Mouse (Mus musculus): ENCODE results near the gene Crhr2.

Crhr2 gene

DNA sequence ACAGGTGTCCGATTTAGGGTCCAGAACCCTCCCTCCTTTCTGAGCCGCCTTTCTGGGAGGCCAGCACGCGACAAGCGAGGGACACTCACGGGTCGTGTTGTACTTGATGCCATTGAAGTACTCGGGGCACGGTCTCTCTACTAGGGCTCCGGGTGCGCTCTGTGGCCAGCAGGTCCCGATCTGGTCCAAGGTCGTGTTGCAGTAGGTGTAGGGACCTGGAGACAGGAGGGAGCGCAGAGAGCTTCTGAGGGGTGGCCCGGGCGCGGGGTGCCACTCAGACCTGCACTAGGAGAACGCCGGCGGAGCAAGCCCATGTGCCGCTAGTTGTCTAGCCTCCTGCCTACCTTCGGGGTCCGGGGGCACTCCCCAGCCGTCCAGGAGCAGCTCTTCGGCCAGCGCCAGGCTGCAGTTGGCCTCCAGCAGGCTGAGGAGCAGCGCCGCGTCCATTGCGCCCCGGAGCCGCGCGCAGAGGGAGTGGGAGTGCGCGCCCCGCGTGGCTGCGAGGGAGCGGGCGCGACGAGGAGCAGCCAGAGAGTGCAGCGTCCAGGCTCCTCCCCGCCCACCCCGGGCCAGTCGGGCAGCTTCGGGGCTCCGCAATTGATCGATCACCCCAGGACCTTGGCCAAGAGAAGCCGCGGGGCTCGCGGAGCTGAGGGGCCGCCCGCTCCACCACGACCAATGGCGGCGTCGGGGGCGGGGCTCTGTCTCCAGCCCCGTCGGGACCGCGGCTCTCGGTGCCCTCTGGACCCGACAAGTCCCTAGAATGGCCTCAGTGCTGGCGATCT, 15.3 kb downstream of the Crhr2 start:
- DNase-seq, result no peak

DNA sequence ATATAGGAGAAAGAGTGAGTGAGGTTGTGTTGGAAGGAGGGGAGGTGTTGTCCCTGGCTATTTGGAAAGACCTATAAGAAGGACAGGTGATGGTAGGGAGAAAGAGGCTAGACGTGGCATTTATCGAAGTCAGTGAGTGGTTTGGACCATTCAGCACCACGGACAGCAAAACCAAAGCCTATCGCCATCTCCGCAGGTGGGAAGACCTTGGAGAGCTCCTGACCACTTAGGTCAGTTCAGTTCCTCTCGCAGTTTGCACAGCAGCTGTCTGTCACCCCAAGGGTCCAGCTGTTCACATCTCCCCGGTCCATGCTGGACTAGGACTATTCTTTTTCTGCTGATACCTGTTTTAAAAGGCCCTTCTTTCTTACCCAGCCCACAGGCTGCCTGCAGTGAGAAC, 24.5 kb downstream of the Crhr2 start:
- DNase-seq, result no peak

DNA sequence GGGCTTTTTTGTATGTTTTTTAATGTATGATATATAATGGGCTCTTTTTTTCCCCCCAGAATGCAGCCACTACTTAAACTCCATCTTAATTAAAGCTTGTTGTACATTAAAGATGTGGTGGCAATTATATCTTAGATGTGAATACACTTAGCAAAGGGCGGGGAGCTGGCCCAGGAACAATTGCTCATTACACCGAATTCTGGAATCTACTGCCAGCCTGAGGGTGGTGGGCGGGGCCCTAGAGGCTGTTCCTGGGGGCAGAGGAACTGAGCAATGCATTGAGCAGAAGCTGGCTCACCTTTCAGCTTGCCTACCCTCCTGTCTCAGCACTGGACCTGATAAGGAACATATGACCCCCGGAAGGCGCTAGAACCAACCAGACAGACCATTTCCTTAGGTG, 34.2 kb downstream of the Crhr2 start:
- DNase-seq, result no peak

DNA sequence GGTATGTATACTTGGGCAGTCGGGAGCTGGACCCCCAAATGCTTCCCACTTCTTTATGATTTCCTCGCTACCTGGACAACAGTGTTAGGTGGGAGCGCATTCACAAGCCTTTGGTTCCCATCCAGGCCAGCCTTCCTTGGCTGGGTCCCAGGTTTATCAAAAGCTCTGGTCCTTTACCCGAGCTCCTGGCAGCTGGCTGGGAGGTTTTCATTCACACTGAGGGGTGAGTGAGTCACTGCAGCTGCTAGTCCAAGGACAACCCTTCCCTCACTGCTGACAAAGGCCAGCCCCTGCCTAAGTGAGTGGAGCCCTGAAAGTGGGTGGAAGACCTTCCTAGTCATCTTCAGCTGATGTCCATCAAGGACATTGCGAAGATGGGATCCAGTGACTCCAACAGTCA, 34.8 kb downstream of the Crhr2 start:
- DNase-seq, result no peak

DNA sequence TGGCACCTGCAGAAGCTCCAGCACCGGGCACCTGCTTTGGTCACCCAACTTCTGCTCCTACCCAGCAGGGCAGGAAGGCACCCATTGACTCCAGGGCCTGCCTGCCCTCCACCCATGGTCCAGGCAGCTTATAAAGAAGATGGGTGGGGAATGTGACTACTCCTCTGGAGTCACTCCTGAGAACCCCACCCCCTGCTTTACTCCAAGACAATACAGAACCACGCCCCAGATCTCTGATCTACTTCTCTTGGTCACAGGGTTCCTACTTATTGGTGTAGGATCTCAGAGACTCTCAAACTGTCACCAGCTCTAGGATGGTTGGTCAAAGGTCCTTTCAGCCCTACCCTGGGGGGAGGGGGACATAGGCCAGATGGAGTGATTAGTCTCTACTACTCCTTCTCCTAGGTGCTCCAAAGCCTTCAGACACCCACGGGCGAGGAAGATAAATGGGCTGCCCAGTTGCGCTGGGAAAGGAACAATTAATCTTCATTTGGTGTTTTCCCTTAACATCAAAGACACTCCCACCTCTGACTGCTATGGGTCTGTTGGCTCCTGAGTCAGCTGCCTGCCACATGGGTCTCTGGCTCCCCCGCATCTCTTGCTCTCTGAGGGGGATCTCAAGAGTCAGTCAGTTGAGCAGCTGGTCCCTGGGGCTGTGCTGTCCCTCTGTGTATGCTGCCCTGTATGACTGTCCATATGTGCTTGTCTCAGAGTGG, 39.2 kb downstream of the Crhr2 start:
- DNase-seq, result no peak

DNA sequence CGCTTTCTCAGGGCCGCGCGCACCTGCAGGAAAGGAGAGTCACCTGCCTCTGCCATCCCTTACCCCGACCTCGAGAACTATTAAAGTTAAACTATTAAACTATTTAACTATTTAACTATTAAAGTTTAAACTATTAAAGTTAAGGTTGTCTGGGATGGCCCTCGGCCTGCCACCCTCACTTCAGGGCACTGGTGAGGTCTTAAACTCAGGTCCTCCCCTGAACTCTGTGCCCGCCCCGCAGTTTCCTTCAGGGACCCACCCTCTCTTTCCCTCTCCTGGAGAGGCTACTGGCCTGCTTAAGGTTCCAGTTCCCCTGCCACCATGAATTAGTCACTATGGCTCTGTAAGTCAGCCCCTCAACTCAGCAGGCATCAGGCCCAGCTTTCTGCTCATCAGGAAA, 41.4 kb downstream of the Crhr2 start:
- no peak for DNase-seq

DNA sequence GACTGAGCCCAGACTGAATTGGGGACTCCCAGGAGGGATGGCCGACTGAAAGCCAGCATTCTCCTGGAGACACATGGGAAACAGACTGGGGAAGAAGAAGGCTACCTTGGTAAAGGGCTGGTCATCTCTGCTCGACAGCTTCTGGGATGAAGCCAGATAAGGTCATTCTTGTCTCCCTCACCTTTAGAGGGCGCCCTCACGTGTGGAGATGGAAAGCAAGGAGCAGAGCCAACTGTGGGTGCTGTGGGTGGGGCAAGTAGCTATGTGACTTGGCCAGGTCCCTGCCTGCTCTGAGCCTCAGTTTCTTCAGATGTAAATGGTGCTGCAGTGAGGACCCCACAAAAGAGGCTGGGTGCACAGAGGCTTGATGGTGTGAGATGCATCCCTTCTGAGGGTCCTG, 42.2 kb downstream of the Crhr2 start:
- DNase-seq, result no peak

DNA sequence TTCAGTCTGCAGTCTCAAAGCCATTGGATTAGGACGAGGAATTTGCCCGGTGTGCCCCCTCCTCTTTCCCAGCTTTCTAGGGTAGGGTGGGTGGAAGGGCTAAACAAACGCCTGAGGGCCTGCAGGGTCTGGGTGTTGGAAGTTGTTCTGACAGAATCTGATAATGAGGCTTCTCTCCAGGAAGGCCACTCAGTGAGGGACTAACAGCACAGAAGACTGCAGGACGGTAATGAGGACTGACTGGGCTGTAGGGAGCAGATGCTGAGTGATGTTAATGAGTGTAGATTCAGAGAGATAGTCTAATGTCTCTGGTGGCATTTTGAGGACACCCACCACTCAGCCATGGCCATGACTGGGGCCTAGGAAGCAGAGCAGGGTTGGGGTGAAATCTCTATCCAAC, 45.5 kb downstream of the Crhr2 start:
- DNase-seq, result no peak

DNA sequence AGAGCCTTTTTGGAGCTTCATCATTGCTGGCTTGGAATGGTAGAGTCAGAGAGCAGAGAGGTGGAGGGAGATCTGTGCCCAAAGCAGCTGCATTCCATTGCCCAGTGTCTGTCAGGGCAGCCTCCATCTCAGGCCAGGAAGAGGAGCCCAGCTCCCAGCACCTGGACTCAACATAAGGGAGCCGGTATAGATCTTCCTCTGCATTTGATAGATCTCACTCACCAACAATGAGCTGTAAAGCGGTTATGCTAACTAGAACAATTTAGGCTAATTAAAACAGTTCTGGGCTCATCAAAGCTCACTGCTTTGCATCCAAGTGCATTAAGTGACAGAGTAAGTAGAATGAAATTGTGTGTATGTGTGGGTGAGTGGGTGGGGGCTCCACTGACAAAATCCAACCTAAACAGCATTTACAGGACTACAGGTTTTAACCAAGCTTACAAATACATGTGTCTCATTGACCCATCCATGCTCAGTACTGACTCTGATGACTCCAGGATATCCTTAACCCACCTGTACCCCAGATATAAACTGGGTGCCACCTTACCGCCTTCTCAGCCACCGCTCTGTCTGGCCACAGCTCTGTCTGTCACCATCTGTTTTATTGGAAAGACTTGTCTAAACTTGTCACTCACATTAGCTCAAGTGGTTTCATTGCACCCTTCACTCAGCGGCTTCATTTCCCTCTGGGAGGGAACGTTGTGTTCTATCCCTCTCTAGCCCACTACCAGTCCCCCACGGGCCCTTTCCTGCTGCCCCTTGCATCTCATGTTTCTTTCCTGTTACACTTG, 50.4 kb downstream of the Crhr2 start:
- no peak for DNase-seq

DNA sequence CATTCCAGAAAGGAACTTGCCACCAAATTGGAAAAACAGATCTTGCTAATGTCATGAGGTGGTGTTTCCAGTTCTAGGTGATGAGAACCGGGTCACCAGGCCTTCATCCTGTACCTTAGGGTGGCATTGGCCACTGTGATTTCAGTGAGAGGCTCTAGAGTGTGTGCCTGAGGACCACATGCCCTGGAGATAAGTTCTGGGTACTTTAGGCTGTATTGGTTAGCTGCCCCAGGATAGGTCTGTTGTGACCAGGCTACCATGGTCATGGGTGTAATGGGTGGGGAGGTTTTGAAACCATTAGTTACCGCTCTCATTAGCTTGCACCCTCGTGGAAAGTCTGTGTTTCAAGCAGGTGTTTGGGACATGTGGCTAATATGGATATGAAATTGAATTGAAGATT, 51.4 kb downstream of the Crhr2 start:
- DNase-seq, result no peak

DNA sequence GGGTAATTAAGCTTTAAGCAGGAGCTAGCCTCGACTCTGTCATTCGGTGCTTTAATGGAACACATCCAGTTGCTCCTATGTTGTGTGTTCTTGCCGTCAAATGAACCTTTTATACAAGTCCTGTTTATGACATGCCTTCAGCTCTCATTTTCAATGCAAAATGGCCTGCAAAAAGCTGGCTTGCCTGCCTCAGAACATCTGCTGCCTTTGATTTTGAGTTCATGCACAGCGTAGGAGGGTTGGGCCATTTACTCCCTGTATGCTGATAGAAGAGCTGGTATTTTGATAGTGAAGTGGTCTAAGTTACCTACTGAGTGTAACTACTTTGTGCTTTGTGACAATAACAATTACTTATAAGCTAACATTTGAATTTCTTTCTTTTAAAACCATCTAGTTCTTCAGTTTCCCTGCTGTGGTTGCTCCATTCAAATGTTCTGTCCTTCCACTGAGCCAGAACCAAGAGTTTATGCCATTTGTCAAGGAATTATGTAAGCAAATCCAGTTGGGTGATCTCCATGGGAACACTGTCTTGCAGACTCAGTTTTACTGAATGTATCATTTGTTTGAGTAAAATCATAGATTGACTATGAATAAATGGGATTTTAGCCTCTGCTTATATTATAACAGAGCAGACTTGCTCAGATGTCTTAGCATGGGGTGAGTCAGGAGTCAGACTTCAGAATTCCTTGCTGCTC, 56.1 kb downstream of the Crhr2 start:
- no peak for DNase-seq

DNA sequence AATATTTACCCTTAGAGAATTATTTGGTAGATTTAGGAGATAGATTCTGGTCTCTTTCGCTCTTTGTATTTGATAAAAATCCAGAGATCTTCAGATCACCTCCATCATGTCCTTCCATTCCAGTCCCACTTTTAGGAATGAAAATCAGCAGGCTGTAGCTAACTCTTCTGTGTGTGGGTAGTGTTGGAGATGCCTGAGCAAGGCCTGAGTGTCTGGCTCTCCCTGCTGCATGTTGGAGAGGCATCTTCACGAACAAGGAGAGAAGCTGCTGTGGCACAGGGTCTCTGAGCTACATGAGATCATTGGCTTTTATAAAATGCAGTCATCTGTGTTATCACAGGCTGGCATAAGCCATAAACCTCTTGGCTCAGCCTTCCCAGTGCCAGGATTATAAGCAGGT, 66.9 kb downstream of the Crhr2 start:
- DNase-seq, result no peak

DNA sequence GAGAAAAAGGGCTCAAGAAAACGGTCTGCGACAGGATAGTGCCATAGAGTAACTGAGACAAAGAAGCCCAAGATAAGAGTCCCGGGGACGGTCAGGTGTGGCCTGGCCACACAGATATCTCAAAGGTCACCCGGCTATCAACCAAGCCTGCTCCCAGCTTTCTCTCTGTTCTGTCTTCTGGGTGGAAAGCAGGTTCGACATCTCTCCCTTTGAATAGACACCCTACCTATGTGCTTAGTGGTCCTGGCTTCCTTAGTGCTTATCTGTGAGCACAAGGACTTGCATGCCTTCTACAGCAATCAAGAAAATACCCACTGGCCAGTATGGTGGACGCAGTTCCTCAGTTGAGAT, 68.4 kb downstream of the Crhr2 start:
- DNase-seq, result no peak

DNA sequence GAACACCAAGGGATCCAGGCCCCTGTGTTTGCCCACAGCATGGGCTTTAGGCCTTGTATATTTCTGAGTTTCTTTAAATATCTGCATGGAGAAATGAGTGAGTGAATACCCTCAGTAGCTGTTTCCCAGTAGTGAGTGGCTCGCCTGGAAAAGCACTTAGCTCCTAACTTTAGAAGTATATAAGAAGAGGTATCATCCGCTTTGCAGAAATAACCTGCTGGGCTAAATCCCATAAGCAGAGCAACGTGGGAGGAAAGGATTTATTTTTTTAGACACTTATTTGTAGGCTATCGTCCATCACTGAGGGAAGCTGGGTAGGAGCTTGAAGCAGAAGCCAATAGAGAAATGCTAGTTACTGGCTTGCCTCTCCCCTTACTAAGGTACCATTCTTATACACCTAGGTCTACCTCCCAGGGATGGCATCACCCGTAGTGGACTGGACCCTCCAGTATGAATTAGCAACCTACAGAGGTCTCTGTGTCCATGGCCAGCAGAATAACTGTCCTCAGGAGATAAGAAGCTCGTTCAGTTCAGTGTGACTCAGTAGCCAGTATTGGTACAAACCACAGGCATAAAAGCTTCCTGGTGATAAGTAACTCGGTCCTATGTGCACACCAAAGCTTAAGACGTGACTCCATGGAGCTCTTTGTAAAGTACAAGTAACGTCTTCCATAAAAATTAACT, 68.9 kb downstream of the Crhr2 start:
- no peak for DNase-seq

DNA sequence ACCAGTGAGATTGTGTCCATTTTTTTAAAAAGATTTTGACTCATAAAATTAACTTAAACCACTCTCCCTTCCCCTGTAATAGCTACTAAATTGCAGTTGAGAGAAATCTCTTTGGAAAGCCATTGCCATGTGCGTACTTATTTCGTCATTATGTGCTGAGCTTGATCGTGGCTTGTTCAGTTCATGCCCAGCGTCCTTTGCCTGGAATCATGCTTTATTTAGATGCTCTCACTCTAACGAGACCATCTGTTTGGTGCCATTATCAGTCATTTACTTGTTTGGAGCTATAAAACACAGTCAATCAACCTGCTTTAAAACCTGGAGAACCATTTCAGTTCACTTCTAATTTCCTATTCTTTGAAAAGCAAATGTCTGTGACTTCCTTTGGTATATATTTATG, 70.6 kb downstream of the Crhr2 start:
- DNase-seq, result no peak

DNA sequence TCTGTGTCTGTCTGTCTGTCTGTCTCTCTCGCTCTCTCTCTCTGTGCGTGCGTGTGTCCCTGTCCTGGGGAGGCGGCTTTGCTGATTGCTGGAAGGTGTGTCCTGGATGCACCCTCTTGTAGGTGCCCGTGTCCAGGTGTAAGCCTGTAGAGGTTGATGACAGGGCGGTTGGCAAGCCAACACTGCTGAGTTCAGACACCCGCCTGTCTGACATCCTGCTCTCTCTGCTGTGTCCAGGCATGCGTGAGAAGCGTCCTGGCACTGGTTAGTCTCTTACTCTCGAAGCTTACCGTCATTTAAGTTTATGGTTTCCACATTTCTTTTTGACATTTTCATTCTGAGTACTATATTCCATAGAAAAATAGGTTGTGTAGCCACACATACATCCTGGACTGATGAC, 71.5 kb downstream of the Crhr2 start:
- peak; percentile 17 for DNase-seq

DNA sequence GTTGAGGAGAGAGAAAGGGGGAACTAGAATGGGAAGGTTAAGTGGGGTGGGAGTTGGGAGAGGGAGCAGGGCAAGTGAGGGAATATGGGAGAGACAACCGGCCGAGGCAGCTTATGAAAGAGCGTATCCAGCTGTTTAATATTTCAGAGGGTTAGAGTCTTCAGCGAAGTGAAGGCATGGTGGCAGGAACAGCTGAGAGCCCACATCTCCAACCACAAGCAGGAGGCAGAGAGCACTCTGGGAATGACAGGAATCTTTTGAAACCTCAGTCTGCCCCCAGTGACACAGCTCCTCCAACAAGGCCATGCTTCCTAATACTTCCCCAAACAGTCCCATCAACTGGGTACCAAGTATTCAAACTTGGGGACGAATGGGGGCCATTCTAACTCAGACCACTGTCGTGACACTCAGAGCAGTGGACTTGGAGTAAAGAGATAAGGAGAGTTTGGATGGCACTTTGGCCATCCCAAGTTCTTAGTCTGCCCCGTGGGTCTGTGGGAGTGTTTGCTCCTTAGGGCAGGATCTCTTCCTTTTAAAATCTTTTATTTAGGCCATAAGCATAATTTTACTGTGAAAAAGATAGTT, 72.5 kb downstream of the Crhr2 start:
- DNase-seq, result no peak

DNA sequence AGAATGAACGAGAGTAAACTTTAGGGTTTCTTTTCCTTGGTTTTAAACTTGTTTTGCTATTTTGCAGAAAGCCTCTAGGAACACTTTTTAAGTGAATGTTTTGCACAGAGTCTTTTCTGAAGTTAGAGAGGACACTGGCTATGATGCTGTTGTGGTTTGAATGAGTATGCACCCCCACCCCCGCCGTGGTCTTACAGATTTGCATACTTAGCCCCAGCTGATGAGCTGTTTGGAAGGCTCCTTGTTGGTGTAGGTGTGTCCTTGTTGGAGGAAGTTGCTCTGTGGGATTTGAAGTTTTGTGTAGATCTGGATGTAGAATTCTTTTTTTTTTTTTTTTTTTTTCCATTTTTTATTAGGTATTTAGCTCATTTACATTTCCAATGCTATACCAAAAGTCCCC, 75.4 kb downstream of the Crhr2 start:
- DNase-seq, result no peak

DNA sequence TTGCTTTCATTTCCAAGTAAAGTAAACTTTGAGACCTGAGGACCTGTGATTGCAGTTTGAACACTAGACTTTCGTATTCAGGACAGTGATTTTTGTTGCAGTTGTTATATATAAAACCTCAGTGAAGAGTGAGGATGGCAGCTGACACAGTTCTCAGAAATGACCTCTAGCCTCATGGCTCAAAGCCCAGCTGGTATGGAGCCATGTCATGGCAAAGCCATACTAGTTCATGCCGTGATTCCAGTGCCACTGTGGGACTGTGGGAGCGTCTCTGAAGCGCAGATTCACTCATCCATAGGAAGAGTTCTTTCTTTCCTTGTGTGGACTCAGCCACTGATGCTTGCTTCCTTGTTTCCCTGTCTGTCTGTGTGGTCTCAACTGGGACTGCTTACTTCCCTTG, 78.3 kb downstream of the Crhr2 start:
- no peak for DNase-seq

DNA sequence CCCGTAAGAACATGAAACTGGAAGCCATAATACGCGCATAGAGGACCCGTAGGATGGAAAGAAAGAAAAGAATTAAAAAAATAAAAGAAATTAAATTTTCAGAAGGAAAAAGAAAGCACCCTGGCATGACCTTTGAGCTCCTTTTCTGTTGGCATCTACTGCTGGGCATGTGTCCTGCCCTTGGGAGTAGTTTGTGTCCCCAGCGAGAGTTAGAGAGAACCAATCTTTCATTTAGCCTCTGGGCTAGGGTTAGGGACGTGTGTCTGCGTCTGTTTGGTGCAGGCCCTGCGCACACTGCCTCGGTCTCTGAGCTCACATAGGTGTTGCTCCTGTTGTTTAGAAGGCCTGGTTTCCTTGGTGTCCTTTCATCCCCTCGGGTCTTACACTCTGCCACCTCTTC, 83.6 kb downstream of the Crhr2 start:
- DNase-seq, result no peak

DNA sequence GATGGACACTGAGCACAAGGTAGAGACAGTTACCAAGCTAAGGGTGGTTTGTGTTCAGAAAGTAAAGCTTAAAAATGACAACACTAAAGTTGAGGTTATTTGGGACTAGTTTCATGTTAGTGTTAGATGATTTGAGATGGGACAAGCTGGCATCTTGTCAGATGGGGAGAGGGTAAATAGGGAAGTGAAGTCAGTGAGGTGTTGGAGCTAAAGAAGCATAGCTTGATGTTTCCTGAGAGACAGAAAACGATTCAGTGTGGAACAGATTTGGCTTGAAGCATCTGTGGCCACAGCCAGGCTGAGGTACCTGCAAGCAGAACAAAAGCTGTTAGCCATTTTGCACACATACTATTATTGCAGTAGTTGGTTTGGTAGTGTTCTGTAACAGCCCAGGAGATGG, 87.5 kb downstream of the Crhr2 start:
- DNase-seq, result no peak

DNA sequence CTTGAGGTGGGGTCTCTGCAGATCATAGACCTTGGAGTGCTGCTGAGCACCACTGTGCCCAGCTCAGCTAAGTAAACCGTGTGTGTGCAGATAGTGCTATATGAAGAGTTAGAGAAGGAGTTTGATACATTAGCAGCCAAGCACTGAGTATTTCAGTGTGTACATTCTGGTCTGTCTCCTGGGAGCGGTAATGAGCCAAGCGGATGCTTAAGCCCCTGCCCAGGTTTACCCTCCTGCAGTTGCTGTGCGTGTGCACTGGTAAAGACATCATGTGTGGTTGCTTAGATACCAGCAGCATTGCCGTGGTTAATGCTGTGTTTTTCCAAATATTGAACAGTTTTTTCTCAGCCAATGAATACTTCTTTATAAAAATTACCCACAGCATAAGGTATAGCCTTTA, 88.3 kb downstream of the Crhr2 start:
- no peak for DNase-seq

DNA sequence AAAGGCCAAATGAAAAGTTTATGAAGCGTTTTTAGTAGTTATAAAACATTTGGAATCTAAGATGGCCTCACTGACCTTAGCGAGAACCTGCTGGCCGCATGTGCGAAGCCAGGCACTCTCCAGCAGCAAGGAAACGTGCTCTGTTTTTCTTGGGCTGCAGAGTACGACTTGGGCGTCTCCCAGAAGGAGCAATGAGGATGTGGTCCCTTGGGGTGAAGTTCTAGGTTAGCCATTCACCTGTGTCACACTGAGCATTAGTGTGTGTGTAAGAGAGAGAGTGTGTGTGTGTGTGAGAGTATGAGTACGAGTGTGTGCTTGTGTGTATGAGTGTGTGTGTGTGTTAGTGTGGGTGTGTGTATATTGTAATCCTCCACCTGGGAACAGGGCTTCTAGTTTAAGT, 89.6 kb downstream of the Crhr2 start:
- no peak for DNase-seq

All from cerebellum, adult 8-10 months (tissue).